Mouse (Mus musculus) CH12.LX (cell line): ENCODE results near the gene Serp1.

Source experiments
- EP300 ChIP-seq: IDR thresholded peaks from 2 replicates; pipeline ENCODE4 v1.6.1; 2011; ENCODE audit warnings: low read length, improper control_type of control experiment
- HCFC1 ChIP-seq: IDR thresholded peaks from 2 replicates; pipeline ENCODE4 v1.6.1; 2012; ENCODE audit warnings: low read depth, mild to moderate bottlenecking, inconsistent platforms, low read length, improper control_type of control experiment
- POLR2A ChIP-seq: IDR thresholded peaks from 2 replicates; pipeline ENCODE4 v1.6.1; 2011; ENCODE audit warnings: low read depth, mild to moderate bottlenecking, improper control_type of control experiment, low read length
- RCOR1 ChIP-seq: conservative IDR thresholded peaks from 2 replicates; pipeline ENCODE4 v1.6.1; 2012; ENCODE audit warnings: low read depth, mild to moderate bottlenecking, inconsistent platforms, low read length, improper control_type of control experiment
- USF1 ChIP-seq: IDR thresholded peaks from 2 replicates; pipeline ENCODE4 v1.6.1; 2014; ENCODE audit warnings: low read depth, mild to moderate bottlenecking, inconsistent platforms, low read length, improper control_type of control experiment
- ZC3H11A ChIP-seq: IDR thresholded peaks from 2 replicates; pipeline ENCODE4 v1.6.1; 2012; ENCODE audit warnings: low read depth, mild to moderate bottlenecking, inconsistent platforms, low read length, improper control_type of control experiment

- TF ChIP-seq EP300 (0 out of 2 replicates have a peak, but pooled peaks have one; percentile 13), HCFC1 (no peak), USF1 (no peak), POLR2A (peak; percentile 29), ZC3H11A (no peak), RCOR1 (no peak)
Measured at GRCm38 (mm10) chr3:58518962-58519361, 6.7 kb downstream of the Serp1 start.
